Mouse (Mus musculus) spleen, postnatal 14 days (tissue): Measurements from ENCODE around the gene Ppp6r3.
A peak's percentile ranks its signal among the peaks of the same experiment; 100 is the strongest.

ENCODE experiments used
- DNase-seq, 2 experiments: peaks; one replicate each; pipeline ENCODE4 v3.0.0; 2021 to 2022; ENCODE audit warnings: low spot score in 2 of 2

Gene Ppp6r3

DNA sequence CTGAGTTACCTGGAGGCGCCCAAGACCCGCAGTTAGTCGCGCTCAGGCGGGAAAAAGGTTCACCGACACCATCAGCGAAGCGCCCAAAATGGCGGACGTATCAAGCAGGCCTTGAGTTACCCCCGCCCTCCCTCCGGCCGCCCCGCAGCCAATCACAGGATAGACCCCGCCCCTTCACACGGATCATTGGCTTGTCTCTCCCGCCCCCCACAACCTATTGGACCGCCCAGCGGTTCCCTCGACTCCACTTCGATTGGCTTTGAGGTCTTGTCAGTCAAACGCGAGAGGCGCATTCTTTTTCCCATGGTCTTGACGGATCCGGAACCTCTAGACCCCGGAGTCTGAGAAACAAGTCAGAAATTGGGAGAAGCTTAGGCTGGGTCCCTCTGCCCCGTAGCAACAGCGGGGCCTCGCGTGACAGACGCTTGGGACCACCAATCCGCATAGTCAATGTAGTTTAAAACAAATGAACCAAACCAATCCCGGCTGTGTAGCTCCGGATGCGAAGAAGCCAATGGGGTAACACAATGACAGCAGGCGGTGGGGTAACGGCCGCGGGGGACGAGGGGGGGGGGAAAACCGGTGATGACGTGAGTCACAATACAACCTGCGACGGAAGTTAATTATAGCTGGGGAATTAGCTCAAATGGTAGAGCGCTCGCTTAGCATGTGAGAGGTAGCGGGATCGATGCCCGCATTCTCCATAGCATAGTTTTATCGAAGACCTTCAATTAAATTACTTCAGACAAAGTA is at the start of gene Ppp6r3:
TSS of gene Ppp6r3 (minus strand) at position 118 of the 753 bp plus-strand sequence.
- peak; percentile 94 to 96 for DNase-seq

DNA sequence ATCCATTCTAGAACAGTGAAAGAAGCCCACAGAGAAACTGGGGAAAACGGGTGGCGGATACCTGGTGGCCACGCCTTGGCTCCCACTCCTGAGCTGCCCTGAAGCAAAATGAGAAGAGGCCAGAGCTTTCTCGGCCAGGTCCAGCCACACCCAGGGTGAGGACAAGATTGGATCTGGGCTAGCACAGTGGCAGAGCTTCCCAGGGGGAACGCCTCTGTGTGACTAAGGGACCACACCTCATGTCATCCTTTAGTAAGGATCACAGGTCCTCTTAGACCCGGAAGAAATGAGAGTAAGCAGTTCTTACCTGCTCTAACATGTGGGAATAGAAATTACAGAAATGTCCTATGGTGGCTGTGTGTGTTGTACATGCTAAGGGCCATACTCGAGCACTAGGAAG is 49.6 kb upstream of the Ppp6r3 start:
- DNase-seq: no peak

DNA sequence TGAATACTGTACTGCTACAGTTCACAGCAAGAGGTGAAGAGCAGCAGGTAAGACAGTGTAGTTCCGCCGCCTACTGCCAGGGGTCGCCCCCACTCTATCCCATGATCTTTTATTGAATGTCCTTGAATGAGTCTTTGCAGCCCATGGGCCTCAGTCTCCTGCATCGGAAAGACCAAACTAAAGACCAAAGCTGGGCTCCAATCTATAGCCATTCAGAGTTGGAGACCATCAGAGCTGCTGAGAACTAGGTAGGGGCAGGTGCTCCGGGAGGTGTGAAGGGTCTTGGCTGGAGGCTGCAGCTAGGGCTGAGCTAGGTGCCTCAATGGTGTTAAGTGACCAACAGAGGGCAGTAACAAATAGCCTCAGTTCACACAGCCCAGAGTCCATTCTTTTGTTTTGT is 48.3 kb upstream of the Ppp6r3 start:
- peak in 1 of 2 experiments; percentile 30 for DNase-seq

DNA sequence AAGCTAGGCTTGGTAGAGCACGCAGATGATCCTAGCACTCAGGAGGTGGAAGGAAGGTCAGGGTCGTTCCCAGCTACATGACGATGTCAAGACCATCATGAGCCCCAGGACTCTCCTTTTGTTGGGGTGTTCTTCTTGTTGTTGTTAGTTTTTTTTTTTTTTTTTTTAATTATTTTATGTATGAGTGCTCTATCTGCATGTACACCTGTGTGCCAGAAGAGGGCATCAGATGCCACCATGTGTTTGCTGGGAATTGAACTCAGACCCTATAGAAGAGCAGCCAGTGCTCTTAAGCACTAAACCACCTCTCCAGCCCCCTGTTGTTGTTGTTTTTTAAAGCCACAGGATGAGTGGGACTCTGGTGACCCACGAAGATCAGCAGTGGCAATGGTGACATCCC is 47.7 kb upstream of the Ppp6r3 start:
- DNase-seq: no peak

DNA sequence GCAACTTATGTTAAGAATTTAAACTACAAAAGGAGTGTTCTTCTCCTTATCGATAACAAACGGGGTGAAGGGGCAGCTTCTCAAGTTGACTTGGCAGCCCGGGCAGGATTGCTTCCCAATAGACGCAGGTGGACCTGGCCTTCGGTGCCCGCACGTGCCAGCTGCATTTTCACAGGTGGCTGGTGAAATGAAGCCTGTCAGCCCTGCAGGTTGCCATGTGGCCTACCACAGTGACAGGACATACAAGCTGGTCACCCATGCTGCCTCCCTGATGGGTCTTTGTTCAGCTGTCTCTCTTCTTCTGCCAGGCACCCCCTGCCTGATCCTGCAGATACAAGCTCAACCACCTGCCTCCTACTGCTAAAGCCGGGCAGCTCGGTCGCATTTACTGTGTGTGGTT is 45.3 kb upstream of the Ppp6r3 start:
- DNase-seq: no peak

DNA sequence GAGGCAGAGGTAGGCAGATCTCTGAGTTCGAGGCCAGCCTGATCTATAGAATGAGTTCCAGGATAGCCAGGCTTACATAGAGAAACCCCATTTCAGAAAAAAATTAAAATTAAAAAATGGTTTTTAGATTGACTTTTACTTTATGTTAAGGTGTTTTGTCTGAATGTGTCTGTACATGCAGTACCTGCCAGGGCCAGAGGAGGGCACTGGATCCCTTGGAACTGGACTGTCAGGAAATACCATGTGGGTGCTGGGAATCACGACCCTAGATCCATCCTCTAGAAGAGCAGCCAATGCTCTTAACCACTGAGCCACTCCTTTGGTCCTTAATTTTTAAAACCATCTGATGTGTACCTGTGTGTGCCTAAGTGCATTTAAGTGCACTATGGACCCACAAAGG is 43.8 kb upstream of the Ppp6r3 start:
- no peak for DNase-seq

DNA sequence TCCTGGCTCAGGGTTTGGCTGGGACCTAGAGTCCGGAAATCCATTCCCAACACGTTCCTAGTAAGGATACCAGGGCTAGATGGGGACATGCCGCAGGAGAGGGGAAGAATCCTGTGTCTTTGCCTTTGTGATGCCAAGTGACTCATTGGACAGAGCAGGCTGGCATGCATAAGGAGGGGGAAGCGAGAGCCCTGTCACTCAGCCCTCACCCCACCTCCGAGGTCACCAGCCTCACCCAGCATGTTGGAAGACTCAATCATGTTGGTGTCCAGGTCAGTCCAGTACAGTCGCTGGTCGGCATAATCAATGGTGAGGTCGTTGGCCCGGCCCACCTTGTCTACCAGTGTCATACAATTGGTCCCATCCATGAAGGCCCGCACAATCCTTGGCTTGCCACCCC is 38.4 kb upstream of the Ppp6r3 start:
- no peak for DNase-seq

DNA sequence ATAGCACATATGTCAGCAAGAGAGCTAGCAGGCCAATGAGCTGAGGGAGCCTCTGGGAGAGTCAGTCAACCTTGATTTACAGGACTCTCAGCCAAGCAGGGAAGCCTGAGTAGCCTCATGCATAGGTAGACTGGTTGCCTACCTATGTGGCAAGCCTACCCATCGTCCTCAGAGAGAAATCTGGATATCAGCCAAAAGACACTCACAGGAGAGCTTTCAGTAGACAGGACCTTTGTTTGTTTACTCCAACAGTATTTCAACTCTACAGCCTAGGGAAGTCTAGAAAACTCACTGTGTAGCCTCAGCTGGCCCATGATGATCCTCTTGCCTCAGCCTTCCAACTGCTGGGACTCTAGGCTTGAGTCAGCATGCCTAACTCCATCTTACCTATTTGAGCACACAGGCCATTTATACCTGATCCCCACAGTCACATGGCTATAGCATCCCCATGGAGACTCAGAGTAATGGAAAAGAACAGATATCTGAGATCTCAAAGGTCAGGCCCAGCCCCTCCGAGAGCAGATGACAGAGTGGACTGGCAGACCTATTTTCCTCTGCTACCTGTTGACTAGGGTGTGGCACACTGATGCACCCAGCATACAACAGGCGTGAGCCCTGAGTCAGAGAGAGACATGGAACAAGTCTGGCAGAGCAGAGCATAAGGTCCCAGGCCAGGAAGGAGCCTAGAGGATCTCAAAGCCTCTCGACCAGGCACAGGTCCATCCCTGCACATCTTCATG is 37.2 kb upstream of the Ppp6r3 start:
- DNase-seq: no peak

DNA sequence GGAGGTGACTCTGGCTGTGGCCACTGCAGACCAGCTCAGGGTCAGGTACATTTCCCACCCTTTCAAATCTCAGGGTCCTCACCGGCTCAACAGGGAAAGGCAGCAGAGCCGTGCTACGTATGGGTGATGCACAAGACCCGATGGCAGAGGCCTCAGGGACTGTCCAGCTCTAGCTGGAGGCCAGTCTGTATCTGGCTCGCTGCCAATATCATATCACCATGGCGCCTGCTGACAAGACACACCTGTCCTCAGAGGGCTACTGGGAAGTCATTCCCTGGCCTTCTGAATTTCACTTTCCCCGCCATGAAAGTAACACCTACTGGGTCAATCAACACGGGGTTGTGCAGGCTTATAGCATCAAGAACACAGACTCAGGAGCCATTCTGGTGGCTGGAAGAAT is 36.2 kb upstream of the Ppp6r3 start:
- no peak for DNase-seq

DNA sequence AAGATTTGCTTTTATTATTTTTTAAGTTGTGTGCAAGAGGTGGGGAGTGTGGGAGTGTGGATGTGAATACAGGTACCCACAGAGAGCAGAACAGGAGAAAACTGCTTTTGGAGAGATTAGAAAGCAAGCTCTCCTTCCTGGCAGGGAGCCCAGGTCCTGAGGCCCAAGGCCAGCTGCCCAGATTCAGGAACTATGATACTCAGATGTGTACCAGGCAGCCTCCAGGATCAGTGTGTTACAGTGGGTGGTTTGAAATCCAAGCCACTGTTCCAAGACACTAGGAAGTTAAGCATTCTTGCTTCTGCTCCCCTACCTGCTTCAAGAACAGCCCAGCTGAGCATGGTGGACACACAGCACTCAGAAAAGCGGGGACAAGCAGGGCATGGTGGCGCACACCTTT is 35.3 kb upstream of the Ppp6r3 start:
- no peak for DNase-seq

DNA sequence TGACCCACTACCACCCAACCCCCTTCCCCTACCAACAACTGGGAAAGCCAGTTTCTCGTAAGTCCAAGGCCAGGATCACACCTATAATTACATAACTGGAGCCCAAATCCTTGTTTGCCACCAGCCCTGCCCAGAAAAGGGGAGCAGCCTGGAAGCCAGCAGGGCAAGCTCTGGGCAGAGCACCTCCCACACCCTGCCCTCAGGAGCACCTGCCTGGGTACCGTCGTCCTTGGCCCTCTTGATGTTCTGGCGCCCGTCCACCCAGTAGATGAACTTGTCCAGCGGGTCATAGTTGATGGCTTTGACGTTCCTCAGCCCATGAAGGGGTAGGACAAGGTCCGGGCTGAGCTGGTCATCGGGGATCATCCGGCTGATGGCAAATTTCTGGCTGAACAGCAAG is 34.3 kb upstream of the Ppp6r3 start:
- no peak for DNase-seq

DNA sequence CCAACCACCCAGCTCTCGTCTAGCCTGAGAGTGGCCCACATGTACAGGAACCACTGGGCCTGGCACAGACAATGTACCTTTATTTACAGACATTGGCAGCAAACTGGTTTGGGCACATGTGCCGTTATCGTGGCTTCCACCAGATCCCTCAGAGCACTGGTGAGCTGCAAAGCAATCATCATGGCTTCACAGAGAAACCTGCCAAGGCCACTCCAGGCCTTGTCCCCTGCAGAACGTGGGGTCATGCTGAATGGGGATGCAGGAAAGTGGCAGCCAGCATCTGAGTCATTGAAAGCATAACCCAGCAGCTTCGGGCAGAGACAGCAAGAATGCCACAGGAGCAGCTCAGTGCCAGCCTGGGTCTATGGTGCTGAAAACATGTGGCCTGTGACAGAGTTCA is 18.8 kb upstream of the Ppp6r3 start:
- no peak for DNase-seq

DNA sequence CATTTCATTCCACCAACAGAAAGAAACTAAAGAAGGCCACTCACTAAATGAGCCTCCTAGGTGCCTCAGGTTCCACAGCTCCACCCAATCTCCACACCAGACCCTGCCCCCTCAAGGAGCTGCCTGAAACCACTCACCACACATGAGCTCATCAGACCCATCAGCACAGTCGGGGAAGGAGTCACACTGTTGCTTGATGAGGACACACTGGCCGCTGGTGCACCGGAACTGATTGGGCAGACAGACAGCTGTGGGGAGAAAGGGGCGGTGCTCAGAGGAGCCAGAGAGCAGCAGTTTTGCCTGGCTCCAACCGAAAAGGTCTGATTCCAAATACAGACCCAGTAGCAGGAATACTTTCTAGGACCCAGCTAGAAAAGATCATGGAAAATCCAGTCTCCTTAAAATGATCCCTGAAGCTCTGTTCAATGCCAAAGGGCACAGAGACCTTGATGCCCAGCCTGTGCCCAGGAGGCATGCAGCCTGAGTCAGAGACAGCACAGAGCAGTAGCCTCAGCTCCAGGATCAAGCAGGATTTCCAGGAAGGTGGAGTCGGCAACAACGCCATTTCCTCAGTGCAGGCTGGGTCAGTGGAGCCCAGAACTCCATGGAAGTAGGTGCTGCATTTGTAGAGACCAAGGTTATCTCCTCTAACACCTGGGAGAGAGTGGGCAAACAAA is 18.0 kb upstream of the Ppp6r3 start:
- no peak for DNase-seq

DNA sequence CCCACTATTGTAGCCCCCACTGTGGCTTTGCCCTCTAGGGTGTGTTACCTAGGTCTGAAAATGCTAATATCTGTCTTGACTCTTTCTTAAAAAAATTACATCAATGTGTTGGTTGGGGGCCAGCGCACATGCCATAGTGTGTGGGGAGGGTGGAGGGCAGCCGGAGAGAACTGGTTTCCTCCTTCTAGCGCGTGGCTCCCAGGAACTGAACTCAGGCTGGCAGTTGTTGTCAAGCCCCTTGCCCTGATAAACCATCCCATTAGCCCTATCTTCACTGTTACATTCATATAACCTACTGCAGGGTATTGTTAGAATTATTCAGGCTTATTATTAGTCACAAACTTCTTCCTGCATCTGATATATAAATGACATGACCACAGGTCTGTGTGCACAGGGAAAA is 14.4 kb upstream of the Ppp6r3 start:
- no peak for DNase-seq

DNA sequence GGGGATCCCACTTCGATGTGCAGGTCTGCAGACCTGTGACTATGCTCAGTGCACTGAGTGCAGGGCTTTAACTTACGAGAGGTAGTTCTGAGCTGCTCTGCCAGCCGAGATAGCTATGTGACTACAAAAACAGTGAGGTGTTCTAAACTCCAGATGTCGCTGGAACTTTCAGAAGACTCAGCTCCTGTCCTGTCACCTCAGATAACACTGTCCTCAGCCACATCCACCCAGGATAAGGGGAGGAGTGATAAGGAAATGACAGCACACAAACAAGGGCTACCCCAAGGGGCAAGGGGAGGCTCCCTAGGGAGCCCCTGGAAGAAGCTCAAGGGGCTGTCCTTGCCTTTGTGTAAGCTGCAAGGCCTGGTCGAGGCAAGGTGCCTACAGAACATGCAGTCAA is 14.0 kb upstream of the Ppp6r3 start:
- no peak for DNase-seq

DNA sequence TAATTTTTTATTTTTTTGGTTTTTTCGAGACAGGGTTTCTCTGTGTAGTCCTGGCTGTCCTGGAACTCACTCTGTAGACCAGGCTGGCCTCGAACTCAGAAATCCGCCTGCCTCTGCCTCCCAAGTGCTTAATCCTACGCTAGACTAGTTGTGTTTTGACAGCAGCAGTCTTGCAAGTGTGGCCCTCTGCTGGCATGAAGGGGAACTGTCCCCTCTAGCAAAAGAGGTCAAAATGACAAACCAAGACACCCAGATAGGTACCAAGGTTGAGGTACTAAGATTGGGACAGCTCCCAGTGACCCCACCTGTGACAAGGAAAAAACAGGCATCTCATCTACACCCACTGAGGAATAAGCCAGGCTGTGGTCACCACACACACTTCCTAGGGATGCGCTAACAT is 12.2 kb upstream of the Ppp6r3 start:
- peak in 1 of 2 experiments; percentile 39 for DNase-seq

DNA sequence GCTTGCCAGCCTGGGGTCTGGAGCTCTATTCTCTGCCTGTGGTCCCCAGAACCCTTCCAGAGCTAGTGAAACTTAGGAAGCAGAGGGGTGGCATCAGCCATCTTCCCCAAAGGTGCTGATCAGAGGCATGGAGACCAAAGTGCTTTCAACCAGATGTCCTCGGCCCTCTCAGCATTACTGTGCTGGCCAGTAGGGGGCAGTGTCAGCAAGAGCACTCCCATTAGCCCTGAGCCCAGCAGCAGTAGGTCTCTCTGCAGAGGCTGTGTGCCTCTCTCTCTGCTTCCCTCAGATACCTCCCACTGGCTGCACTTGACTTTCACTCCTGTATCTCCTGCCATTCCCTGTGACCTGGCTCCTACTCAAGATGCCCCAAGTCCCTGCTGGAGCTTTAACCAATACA is 11.0 kb upstream of the Ppp6r3 start:
- peak; percentile 28 to 48 for DNase-seq

DNA sequence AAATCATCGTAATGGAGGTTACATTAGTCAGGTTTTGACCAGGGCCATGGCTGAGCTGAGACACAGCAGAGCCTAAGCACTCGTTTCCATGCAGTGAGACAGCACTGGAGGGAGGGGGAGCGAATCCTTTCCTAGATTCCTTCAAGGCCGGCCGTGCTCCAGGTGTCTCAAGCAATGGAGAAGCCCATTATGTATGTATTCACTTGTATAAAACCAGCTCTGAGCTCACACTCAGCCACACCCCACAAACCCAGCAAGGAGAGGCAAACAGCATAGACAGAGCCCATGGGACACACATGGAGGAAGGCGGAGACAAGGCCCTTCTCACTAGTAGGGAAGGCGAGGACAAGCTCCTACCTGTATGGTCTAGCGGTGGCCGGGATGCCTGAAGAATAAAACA is 10.5 kb upstream of the Ppp6r3 start:
- no peak for DNase-seq

DNA sequence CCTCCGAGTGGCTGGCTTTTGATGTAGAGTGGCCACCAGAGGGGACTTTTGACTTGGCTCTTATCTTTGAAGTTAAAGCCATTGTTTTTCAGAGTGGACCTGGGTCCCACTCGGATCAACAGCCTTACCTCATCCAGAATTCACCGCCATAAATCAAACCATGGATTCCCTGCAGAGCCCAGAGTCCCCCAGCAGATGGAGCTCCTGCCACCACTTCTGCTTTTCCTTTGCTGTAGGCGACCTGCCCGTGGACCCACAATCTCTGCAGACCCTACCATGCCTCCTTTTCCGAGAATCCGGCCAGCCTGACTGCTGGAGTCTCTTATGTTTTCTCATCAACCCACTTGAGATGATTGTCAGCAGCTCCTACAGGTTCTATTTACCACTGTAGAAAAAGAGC is 5.8 kb upstream of the Ppp6r3 start:
- peak in 1 of 2 experiments; percentile 22 for DNase-seq

DNA sequence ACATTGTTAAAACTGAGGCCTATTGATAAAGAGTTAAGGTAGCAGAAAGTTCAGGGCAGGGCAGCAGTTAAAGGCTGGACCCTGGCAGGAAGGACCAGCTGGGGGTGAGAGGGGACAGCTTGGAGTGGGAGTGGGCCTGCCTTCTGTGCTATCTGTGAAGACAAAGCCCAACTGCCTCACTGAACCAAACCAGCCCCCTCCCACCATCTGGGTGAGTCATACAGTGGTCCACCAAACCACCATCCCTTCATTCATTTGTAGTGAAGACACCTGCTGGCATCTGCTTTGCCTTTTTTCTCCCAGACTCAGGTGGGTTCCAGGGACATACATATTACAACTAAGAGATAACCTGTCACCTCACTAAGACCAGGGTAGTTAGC is 2.4 kb upstream of the Ppp6r3 start:
- DNase-seq: no peak

DNA sequence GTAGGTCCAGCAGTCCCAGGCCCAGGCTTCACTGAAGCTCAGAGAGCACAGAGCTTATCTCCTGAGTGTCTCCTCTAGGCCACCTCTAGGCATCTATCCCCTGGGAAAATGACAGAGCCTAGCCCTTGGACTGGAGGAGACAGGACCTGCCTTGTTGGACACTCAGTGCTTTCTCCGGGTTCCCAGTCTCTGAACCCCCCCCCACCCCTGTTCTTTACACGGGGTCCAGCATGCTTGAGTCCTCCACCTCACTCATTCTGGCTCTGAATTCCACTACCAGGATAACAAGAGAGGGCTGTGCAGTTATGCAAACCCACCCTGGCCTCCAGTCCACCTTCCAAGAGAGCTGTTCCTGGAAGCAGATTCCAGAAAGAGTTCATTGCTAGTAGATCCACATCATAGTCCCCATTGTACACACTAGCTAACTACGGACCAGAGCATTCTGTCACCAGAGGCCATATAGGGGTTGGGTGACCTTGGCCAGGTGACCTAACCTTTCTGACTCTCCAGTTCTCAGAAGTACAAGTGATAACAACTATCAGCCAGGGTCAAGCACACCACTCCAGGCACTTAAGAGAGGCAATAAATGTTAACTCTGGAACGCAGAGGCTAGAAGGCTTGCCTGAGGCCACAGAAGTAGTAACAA is 1.8 kb upstream of the Ppp6r3 start:
- DNase-seq: no peak

DNA sequence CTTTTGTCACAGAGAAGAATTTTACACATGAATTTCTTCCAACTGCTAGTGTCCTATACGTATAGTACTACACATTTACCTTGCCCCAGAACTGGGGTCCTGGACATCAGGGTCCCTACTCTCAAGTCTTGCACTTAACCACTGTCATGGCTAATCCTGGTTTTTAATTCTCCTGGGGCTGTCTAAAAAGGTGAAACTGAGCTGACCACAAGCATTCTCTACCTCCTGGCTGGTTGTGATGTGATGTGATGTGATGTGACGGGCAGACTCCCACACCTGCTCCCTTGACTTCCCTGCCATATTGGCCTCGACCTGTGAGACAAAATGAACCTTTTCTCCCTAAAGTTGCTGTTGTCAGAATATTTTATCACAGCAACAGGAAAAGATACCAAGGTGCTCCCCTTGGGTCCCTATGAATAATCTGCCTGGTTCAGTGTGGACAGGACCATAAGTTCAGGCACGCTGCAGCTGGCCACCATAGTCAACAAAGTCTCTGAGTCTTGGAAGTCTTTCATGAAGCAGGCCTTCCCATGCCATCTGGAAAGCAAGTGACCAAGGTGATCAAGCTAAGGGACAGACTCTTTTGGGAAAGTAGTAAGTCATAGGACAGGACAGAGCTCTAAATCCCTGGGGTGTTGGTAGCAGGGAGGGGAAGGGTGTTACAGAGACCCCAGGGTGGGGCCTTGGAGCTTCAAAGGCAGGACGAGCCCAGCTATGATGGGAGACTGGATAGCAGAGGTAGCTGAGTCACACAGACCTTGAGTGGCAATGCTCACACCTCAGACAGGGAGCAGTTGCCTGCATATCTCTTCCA is 1.1 kb upstream of the Ppp6r3 start:
- DNase-seq: no peak
